ENCODE assay signal across 9 mouse cellular contexts in the genomic region with DNA sequence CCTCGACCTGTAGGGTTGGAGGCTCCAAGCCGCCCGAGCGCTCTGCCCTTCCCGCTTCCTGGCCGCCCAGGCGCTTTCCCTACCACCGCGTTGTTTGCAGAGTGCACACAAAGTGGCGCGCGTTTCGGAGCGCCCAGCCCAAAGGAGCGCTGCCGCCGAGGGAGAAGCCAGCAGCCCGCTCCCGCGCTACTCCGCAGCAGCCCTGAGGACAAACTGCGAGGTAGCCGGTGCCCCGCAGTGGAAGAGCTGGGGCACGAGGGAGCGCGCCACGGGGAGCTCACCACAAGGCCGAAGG. TPM values are rescaled to one million over a fixed set of nuclear protein-coding genes. Genes with fewer than 3 reads are reported as not detected.
DNase-seq lines count a peak whose midpoint lies in the region; ATAC-seq and TF ChIP-seq lines count a peak whose summit lies in the region.
"Had no signal": no experiment of that assay in that cellular context is flagged by ENCODE, and none has a peak within 500 bp of the region (broad histone marks: within the 10 kb centered on the region; RNA-seq: fewer than 3 reads in every experiment).

No protein-coding gene starts in this region.

- H3K9me3 ChIP-seq in heart, embryonic 14.5 days (ENCODE audit: control insufficient read depth, low read length) = no peaks in the 10 kb centered on the region
- no peaks in the 10 kb centered on the region for H3K9me3 ChIP-seq in liver, embryonic 13.5 days (replicated peaks)
- H3K9me3 ChIP-seq in stomach, postnatal 0 days (ENCODE audit: control insufficient read depth, low read length) = no peaks in the 10 kb centered on the region

- H3K9ac ChIP-seq in heart, embryonic 14.5 days (ENCODE audit: low read length) = peak overlapping the region; percentile 95
- peak overlapping the region; percentile 42 for H3K9ac ChIP-seq in liver, embryonic 13.5 days
- peak overlapping the region; percentile 72 for H3K9ac ChIP-seq in stomach, postnatal 0 days (ENCODE audit: low read length)

- peaks cover 12% of the 10 kb centered on the region for H3K36me3 ChIP-seq in heart, embryonic 14.5 days (ENCODE audit: control insufficient read depth, insufficient read depth, low read length)
- H3K36me3 ChIP-seq in liver, embryonic 13.5 days = no peaks in the 10 kb centered on the region
- no peaks in the 10 kb centered on the region for H3K36me3 ChIP-seq in stomach, postnatal 0 days (ENCODE audit: control insufficient read depth, insufficient read depth, low read length)

- WGBS in heart, embryonic 14.5 days = 2% methylated on average over 29 of the region's 29 CpGs
- 2% methylated on average over 29 of the region's 29 CpGs for WGBS in liver, embryonic 13.5 days (ENCODE audit: insufficient replicate concordance)
- 1% methylated on average over 29 of the region's 29 CpGs for WGBS in stomach, postnatal 0 days

- no peak for TF ChIP-seq CTCF in stomach, postnatal 0 days (IDR thresholded peaks at IDR 0.05; ENCODE audit: low read depth)

- DNase-seq in urinary bladder, postnatal 25 days (ENCODE audit: low spot score) = peak; percentile 14
- DNase-seq in urinary bladder, adult 2 months (ENCODE audit: low spot score) = no peak
- DNase-seq in liver, embryonic 13.5 days = no peak
- peak; percentile 69 for DNase-seq in stomach, postnatal 0 days (ENCODE audit: low spot score)
- no peak for DNase-seq in natural killer cell, adult 2 months (ENCODE audit: low spot score in 2 of 2)
- no peak for DNase-seq in layer of hippocampus, postnatal 25 days (ENCODE audit: extremely low spot score in 1 of 2, low spot score in 1 of 2)
- DNase-seq in adipocyte (ENCODE audit: low spot score) = no peak

- peaks cover 75% of the 10 kb centered on the region for H3K27me3 ChIP-seq in heart, embryonic 14.5 days (ENCODE audit: control insufficient read depth, insufficient read depth, low read length)
- peaks cover 100% of the 10 kb centered on the region for H3K27me3 ChIP-seq in liver, embryonic 13.5 days
- H3K27me3 ChIP-seq in stomach, postnatal 0 days (ENCODE audit: control insufficient read depth, insufficient read depth, low read length) = peaks cover 15% of the 10 kb centered on the region

- peaks cover 0 to 12% of the 10 kb centered on the region in 2 experiments; a peak in 3 of 4 replicates for H3K4me1 ChIP-seq in heart, embryonic 14.5 days (ENCODE audit: control insufficient read depth in 2 of 2, insufficient read depth in 2 of 2, low read length in 2 of 2)
- H3K4me1 ChIP-seq in liver, embryonic 13.5 days (replicated peaks) = peaks cover 13% of the 10 kb centered on the region
- H3K4me1 ChIP-seq in stomach, postnatal 0 days (replicated peaks; ENCODE audit: control insufficient read depth, insufficient read depth) = no peaks in the 10 kb centered on the region

- TF ChIP-seq EP300 in stomach, postnatal 0 days (optimal IDR thresholded peaks at IDR 0.05) = no peak

- H3K4me3 ChIP-seq in heart, embryonic 14.5 days (ENCODE audit: control insufficient read depth in 1 of 2, insufficient read depth in 1 of 2, low read depth in 1 of 2, low read length in 2 of 2) = peak overlapping the region; percentile 62 to 64
- peak overlapping the region; percentile 54 for H3K4me3 ChIP-seq in liver, embryonic 13.5 days (replicated peaks)
- peak overlapping the region; percentile 56 for H3K4me3 ChIP-seq in stomach, postnatal 0 days (ENCODE audit: low read depth, low read length)

- H3K27ac ChIP-seq in heart, embryonic 14.5 days (replicated peaks in 1 of 2; ENCODE audit: control insufficient read depth in 1 of 2, insufficient read depth in 1 of 2, low read depth in 2 of 2, low read length in 2 of 2) = peak overlapping the region; percentile 93 to 95
- H3K27ac ChIP-seq in liver, embryonic 13.5 days = peak overlapping the region; percentile 72
- peak overlapping the region; percentile 82 for H3K27ac ChIP-seq in stomach, postnatal 0 days (replicated peaks)

- no peak for ATAC-seq in heart, embryonic 14.5 days (ENCODE audit: insufficient number of reproducible peaks, insufficient read depth, low FRiP score, low read depth)
- no peak for ATAC-seq in liver, embryonic 13.5 days (ENCODE audit: low read depth)
- ATAC-seq in stomach, postnatal 0 days (ENCODE audit: low FRiP score, low TSS enrichment) = no peak

- H3K4me2 ChIP-seq in heart, embryonic 14.5 days (ENCODE audit: low read length) = peak overlapping the region; percentile 65
- H3K4me2 ChIP-seq in liver, embryonic 13.5 days = peak overlapping the region; percentile 47
- H3K4me2 ChIP-seq in stomach, postnatal 0 days (replicated peaks; ENCODE audit: low read depth) = peak overlapping the region; percentile 68

RNA-seq across cellular contexts. Expression of a gene that starts 6.0 kb away (rescaled TPM):
- polyA plus RNA-seq in urinary bladder, adult 2 months (2012; rRNA removed) = 11.9 and 21.9 TPM in 2 replicates
- 1,590 and 1,642 TPM in 2 replicates for polyA plus RNA-seq in heart, embryonic 14.5 days (2014; fragmentation: Nextera tagmentation; extraction: Ambion mirVana)
- 369 and 378 TPM in 2 replicates for polyA plus RNA-seq in liver, embryonic 13.5 days (2015; fragmentation: Nextera tagmentation; extraction: Ambion mirVana)
- 287 and 390 TPM in 2 replicates for polyA plus RNA-seq in stomach, postnatal 0 days (2015; fragmentation: Nextera tagmentation; extraction: Ambion mirVana)
- 10 to 100 TPM; 63.1 to 72.7 TPM for total RNA-seq in layer of hippocampus, postnatal 25 days (2021)

RNA-seq across cellular contexts. Expression of a gene that starts 9.1 kb away (rescaled TPM):
- not detected in 2 replicates for polyA plus RNA-seq in urinary bladder, adult 2 months (2012; rRNA removed)
- polyA plus RNA-seq in heart, embryonic 14.5 days (2014; fragmentation: Nextera tagmentation; extraction: Ambion mirVana) = 0.04 TPM in 1 of 2 replicates, not detected in the other
- not detected in 2 replicates for polyA plus RNA-seq in liver, embryonic 13.5 days (2015; fragmentation: Nextera tagmentation; extraction: Ambion mirVana)
- polyA plus RNA-seq in stomach, postnatal 0 days (2015; fragmentation: Nextera tagmentation; extraction: Ambion mirVana) = not detected in 2 replicates
- under 1 TPM; 0.34 to 0.56 TPM for total RNA-seq in layer of hippocampus, postnatal 25 days (2021)
- total RNA-seq: heart, postnatal 10 days had no signal

Comparison
In these comparisons a context has a peak if more than half of its experiments do, and no peak if none do; other contexts are left out.
1. DNase-seq: peak in urinary bladder, postnatal 25 days (single experiment) and stomach, postnatal 0 days (single experiment); none in urinary bladder, adult 2 months (single experiment), liver, embryonic 13.5 days (single experiment), natural killer cell, adult 2 months (0 of 2), layer of hippocampus, postnatal 25 days (0 of 2) and adipocyte (single experiment).
2. H3K9ac ChIP-seq: peak in every context shown above with its lines; median percentile 95 in heart, embryonic 14.5 days; 72 in stomach, postnatal 0 days; 42 in liver, embryonic 13.5 days.
3. RNA of a gene that starts 6.0 kb away (polyA plus RNA-seq): 1,590 to 1,642 TPM in heart, embryonic 14.5 days, 287 to 390 TPM in stomach, postnatal 0 days and 369 to 378 TPM in liver, embryonic 13.5 days; 11.9 to 21.9 TPM in urinary bladder, adult 2 months; every median in the first group is over 10 times any median in the second.
4. Peak in every context shown above with its lines, with median percentiles within 50 percentile points of each other: H3K27ac ChIP-seq, H3K4me2 ChIP-seq and H3K4me3 ChIP-seq.